Mouse (Mus musculus) ES-E14 (cell line): ENCODE measurements around the gene Tcl1b4. TPM values are rescaled to one million over a fixed set of nuclear protein-coding genes. Genes with fewer than 3 reads are reported as not detected.
"Not testable (repeated sequence)": the region's sequence is repeated elsewhere in the genome, so short reads cannot be mapped to it uniquely, and the experiment has no call there.

Source experiments
- DNase-seq: peaks from one replicate; pipeline ENCODE4 v3.0.0-alpha.2; 2013; ENCODE audit warnings: low read depth, low spot score
- H3K27ac ChIP-seq: 2 replicates; pipeline ENCODE4 v1.5.1; 2012; ENCODE audit warnings: low read depth, mild to moderate bottlenecking, low read length, moderate library complexity, mixed read lengths; ENCODE audit not compliant: poor library complexity, insufficient read depth, severe bottlenecking
- H3K36me3 ChIP-seq: 2 replicates; pipeline ENCODE4 v1.6.1; 2012; ENCODE audit warnings: mild to moderate bottlenecking, low read length, moderate library complexity, mixed read lengths; ENCODE audit not compliant: control insufficient read depth, poor library complexity, insufficient read depth, severe bottlenecking
- H3K4me1 ChIP-seq, 2 experiments: fragments of 150-350 bp in 1 of 2; sonication (generic) in 1 of 2; 2 replicates each; pipeline ENCODE4 v1.6.1; 2012; ENCODE audit warnings: low read length in 2 of 2, mild to moderate bottlenecking in 1 of 2, mixed read lengths in 1 of 2; ENCODE audit not compliant: control insufficient read depth in 2 of 2, insufficient read depth in 2 of 2, poor library complexity in 1 of 2
- H3K4me3 ChIP-seq, 2 experiments: fragments of 150-350 bp in 1 of 2; sonication (generic) in 1 of 2; 2 replicates each; pipeline ENCODE4 v1.5.1; 2012; ENCODE audit warnings: low read length in 2 of 2, low read depth in 1 of 2, mild to moderate bottlenecking in 1 of 2, mixed read lengths in 1 of 2; ENCODE audit not compliant: insufficient read depth in 1 of 2, poor library complexity in 1 of 2, severe bottlenecking in 1 of 2
- H3K9ac ChIP-seq: 2 replicates; pipeline ENCODE4 v1.6.1; 2012; ENCODE audit warnings: low read depth, mild to moderate bottlenecking, low read length, mixed read lengths; ENCODE audit not compliant: poor library complexity, insufficient read depth, severe bottlenecking
- H3K9me3 ChIP-seq: fragments of 150-350 bp; sonication (generic); 2 replicates; pipeline ENCODE4 v1.6.1; 2012; ENCODE audit warnings: low read depth, mild to moderate bottlenecking, low read length; ENCODE audit not compliant: control insufficient read depth, insufficient read depth
- CHD2 ChIP-seq: IDR thresholded peaks from 2 replicates; pipeline ENCODE4 v1.6.1; 2014; ENCODE audit warnings: mild to moderate bottlenecking, low read depth, low read length, inconsistent platforms
- HCFC1 ChIP-seq: IDR thresholded peaks from 2 replicates; pipeline ENCODE4 v1.6.1; 2012; ENCODE audit warnings: low read length, inconsistent platforms, borderline replicate concordance; ENCODE audit not compliant: insufficient read depth
- MAFK ChIP-seq: IDR thresholded peaks from 2 replicates; pipeline ENCODE4 v1.6.1; 2014; ENCODE audit warnings: mild to moderate bottlenecking, low read depth, low read length, inconsistent platforms; ENCODE audit not compliant: insufficient read depth
- ZC3H11A ChIP-seq: IDR thresholded peaks from 2 replicates; pipeline ENCODE4 v1.6.1; 2012; ENCODE audit warnings: low read depth, mild to moderate bottlenecking, inconsistent platforms, low read length, borderline replicate concordance
- ZNF384 ChIP-seq: IDR thresholded peaks from 2 replicates; pipeline ENCODE4 v1.6.1; 2012; ENCODE audit warnings: low read depth, low read length, inconsistent platforms
- in situ Hi-C, 2 experiments: fragments of 600-800 bp; cut with MboI; formaldehyde crosslinking; loops; one replicate each; pipeline ENCODE4 v1.15.1; 2025; ENCODE audit warnings: low sequenced_read_pairs in 2 of 2, inconsistent platforms in 1 of 2; ENCODE audit not compliant: unreplicated experiment in 2 of 2
- total RNA-seq: library from RNA; depleted of rRNA; stranded (reverse); fragments of 300-350 nt; gene quantifications from 2 replicates; pipeline ENCODE4 v1.2.3, GENCODE M21; 2012

The Tcl1b4 gene
- total RNA-seq, 1 experiment = not detected

DNA sequence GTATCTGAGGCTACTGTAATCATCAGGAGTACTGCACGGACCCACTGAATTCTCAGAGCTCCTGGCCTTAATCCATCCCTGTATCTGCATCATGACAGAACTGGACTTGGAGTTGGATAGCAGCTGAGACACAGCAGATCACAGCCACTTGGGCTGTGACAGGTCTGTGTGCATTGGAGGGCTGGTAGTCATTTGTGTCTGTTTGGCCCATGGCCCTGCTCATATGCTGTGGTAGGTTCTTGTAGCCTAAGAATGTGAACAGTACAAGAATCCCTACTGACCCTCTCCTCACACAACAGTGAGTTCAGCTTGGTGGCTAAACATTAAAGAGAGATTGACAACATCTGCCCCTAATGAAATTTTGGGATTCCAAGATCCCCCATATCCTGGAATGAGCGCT lies 28.4 kb upstream of the Tcl1b4 start:
- DNase-seq = no peak
- Histone ChIP-seq H3K4me3 (no peak overlapping the region), H3K4me1 (peaks cover 0 to 2% of the 10 kb centered on the region in 2 experiments; a peak in 1 of 4 replicates), H3K9me3 (no peaks in the 10 kb centered on the region), H3K9ac (no peak overlapping the region), H3K27ac (no peak overlapping the region), H3K36me3 (no peaks in the 10 kb centered on the region)
- in situ Hi-C loops = no loop called here
- TF ChIP-seq ZNF384 = no peak
- TF ChIP-seq ZC3H11A = no peak
- TF ChIP-seq HCFC1 = no peak
- TF ChIP-seq MAFK = no peak
- no peak for TF ChIP-seq CHD2

DNA sequence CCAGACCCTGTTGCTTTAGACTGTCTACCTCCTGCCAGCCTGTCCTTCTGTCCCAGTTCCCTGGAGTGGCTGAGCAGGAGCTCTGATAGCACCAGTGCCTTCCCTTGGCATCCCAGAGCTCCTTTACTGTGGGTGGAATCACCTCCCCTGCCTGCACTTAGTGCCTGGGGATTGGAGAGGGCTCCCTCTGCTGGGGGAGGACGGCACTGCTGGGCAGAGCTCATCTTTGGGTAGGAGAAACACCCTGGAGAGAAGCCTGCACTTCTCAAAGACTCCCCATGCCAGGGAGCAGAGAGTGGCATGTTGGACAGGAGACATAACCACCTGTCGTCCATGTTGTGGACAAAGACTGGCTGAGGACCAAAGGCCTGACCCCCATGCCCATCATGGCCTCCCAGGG lies 27.4 kb upstream of the Tcl1b4 start:
- H3K36me3 ChIP-seq, H3K4me3 ChIP-seq, H3K27ac ChIP-seq, in situ Hi-C loops, H3K4me1 ChIP-seq, H3K9ac ChIP-seq, H3K9me3 ChIP-seq: not testable (repeated sequence)
- DNase-seq = peak; percentile 15

DNA sequence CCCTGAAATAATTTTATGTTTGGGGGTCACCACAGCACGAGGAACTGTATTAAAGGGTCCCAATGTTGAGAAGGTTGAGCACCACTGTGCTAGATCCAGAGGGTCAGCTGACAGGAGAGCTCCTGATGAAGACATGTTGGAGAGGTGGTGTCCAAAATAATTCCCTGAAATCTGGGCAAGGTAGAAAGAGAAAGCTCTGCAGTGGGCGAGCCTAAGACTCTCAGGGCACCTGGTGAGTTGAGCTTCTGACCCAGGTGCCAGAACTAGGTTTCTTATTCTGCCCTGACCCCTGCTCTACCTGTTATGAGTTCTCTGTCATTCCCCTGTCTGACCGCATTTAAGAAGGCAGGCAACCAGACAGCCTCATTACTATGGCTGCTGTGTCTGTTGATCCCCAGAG lies 25.7 kb upstream of the Tcl1b4 start, which contains the start of gene Tcl1b5:
Gene Tcl1b5, plus strand, starts transcription at position 301 of the 400 bp plus-strand sequence.
- H3K4me1 ChIP-seq, in situ Hi-C loops, H3K27ac ChIP-seq, H3K4me3 ChIP-seq, H3K9me3 ChIP-seq, DNase-seq, H3K36me3 ChIP-seq, H3K9ac ChIP-seq: not testable (repeated sequence)

DNA sequence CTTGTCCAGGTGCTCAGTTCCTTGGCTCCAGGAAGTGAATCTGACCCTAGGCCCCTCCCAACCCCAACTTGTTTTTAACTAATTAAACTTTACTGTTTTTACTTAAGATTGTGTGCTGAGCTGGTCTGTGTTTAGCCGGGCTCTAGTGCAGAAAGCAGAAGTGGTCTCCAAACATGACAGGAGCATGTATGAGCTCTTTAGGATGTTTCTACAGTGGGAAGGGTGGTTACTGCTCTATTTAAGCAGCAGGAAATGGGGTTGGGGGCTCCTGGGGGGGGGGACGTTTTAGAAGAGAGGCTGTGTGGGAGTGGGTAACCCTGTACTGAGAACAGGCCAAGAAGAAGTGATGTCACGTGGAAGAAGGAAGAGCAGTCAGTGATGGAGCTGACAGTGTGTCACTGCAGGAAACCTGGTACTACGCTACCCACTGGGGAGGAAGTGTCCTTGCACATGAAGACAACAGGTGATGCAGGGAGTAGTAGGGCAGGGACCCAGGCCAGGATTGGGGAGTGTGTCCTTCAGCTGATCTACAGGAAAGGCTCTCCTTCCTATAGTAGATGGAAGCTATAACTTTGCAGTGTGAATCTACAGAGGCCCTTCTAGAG lies 20.6 kb upstream of the Tcl1b4 start:
- H3K9ac ChIP-seq, H3K9me3 ChIP-seq, H3K27ac ChIP-seq, DNase-seq, H3K4me3 ChIP-seq, H3K36me3 ChIP-seq, in situ Hi-C loops, H3K4me1 ChIP-seq: not testable (repeated sequence)

DNA sequence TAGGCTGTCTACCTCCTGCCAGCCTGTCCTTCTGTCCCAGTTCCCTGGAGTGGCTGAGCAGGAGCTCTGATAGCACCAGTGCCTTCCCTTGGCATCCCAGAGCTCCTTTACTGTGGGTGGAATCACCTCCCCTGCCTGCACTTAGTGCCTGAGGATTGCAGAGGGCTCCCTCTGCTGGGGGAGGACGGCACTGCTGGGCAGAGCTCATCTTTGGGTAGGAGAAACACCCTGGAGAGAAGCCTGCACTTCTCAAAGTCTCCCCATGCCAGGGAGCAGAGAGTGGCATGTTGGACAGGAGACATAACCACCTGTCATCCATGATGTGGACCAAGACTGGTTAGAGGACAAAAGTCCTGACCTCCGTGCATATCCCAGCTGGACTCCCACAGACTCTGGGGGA lies 12.8 kb upstream of the Tcl1b4 start:
- H3K27ac ChIP-seq, H3K9me3 ChIP-seq, in situ Hi-C loops, DNase-seq, H3K4me3 ChIP-seq, H3K9ac ChIP-seq, H3K36me3 ChIP-seq, H3K4me1 ChIP-seq: not testable (repeated sequence)

DNA sequence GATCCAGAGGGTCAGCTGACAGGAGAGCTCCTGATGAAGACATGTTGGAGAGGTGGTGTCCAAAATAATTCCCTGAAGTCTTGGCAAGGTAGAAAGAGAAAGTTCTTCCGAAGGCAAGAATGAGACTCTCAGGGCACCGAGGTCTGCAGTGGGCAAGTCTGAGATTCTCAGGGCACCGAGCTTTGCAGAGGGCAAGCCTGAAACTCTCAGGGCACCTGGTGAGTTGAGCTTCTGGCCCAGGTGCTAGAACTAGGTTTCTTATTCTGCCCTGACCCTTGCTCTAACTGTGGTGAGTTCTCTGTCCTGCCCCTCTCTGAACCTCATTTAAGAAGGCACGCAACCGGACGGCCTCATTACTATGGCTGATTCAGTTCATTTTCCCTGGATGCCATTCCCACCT lies 11.0 kb upstream of the Tcl1b4 start, which contains the start of gene Tcl1b3:
Gene Tcl1b3, plus strand, starts transcription at position 301 of the 400 bp plus-strand sequence.
- H3K9me3 ChIP-seq, in situ Hi-C loops, H3K4me3 ChIP-seq, H3K4me1 ChIP-seq, H3K27ac ChIP-seq, H3K36me3 ChIP-seq, H3K9ac ChIP-seq, DNase-seq: not testable (repeated sequence)

DNA sequence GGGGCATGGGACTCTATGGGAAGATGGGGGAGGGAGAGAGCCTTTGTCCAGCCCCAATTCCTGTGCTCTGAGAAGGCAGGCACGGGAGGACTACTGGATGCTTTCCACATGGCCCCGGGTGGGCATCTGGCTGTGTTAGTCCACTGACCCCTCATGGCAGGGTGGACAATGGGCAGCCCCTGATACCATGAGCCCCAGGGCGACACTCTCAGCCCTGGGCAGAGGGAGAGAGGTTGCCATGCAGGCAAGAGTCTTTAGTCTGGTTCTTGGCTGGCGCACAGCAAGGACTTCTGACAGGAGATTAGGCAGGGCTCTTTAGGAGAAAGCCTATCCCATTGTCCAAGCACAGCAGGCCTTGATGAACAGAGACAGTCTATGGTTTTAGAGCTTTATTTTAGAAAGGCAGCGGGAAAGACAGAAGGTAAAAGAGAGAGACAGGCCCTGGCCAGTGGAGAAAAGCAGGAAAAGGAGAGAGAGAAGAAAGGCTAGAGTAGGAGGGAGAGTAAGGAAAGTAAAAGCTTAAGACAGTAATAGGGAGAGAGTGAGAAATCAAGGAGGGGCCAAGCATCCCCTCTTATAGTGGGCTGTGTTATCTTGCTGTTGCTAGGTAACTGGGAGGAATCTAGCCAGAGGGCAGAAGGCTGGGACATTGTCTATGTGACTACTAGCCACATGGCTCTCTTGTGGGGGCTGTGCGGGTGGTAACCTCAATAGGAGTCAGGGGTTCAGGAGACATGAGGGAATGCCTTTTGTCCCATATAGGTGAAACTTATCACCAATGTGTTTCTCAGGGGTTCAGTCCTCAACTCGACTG lies 1.9 kb upstream of the Tcl1b4 start:
- H3K4me1 ChIP-seq, H3K27ac ChIP-seq, DNase-seq, H3K36me3 ChIP-seq, H3K9me3 ChIP-seq, in situ Hi-C loops, H3K4me3 ChIP-seq, H3K9ac ChIP-seq: not testable (repeated sequence)
